Mouse (Mus musculus) heart, postnatal 10 days (tissue): ENCODE data around the gene Rtl9. TPM values are rescaled to one million over a fixed set of nuclear protein-coding genes. Genes with fewer than 3 reads are reported as not detected.
A peak's percentile ranks its signal among the peaks of the same experiment; 100 is the strongest.

ENCODE experiments used
- DNase-seq, 2 experiments: peaks; one replicate each; pipeline ENCODE4 v3.0.0; 2021
- intact Hi-C: fragments of 180-260 bp; cut with DNase I; formaldehyde crosslinking; loops from one replicate; pipeline ENCODE4 v1.15.1; 2025
- total RNA-seq, 2 experiments: library from RNA; stranded (reverse); gene quantifications; 2 replicates each; pipeline ENCODE4 v1.2.3; 2021

The Rtl9 gene
- 1 to 10 TPM in 1 of 2 experiments, under 1 TPM in 1; 0.79 to 1.9 TPM for total RNA-seq

DNA sequence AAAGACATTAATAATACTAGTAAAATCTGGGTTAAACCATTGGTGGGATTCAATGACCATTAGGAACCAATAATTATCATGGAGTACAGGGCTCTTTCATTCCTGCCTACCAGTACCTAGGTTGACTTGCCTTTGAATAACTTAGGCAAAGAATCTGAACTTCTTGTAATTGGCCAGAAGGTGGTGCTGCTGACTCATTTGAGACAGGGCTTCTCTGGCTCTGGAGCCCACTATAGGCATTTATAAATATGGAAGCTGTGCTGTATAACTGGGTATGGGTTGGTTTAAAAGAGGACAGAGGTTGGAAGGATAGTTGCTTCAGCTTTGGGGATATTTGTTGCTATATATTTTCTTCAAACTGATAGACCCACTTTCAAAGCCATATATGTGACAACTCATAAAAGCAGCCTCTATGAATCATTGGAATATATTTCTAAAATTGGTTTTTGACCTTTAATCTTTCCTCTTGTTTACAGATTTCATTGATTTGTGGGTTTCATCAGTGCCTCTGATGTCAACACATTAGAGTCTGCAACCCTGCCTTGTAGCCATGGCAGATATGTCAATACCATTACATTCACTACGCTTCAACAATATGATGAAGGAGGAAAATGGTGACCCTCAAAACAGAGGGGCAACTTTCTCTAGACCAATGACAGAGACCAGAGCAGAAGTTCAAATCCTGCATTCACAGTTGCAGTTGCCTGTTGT, at the start of gene Rtl9:
Gene Rtl9 (plus strand): TSS at position 551 of the 711 bp plus-strand sequence.
- intact Hi-C loops = loop anchor here (2.0 to 5.0 kb wide), 2 partner anchors 346 to 568 kb away; no protein-coding TSS in a partner anchor
- DNase-seq = peak; percentile 28 to 37

DNA sequence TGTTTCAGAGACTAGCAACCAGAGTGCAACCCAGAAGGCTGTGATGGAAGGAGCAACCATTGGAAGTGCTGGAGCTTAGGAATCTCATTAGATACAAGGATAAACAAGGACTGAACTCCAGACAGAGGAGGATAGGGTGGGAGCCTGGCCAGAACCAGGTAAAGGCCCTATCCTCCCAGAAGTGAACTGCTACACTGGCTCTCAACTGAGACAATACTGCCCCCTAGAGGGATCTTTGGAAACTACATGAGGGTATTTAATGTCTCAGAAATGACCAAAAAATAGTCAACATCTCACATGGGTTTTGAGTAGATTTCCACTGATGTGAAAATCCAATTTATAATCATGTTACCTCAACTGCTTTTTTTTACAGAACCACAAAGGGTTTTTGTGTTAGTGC, 47.9 kb upstream of the Rtl9 start:
- DNase-seq = peak; percentile 48 to 75
- intact Hi-C loops = loop anchor here (1.0 to 10.0 kb wide), 4 partner anchors 83 to 677 kb away; no protein-coding TSS in a partner anchor

DNA sequence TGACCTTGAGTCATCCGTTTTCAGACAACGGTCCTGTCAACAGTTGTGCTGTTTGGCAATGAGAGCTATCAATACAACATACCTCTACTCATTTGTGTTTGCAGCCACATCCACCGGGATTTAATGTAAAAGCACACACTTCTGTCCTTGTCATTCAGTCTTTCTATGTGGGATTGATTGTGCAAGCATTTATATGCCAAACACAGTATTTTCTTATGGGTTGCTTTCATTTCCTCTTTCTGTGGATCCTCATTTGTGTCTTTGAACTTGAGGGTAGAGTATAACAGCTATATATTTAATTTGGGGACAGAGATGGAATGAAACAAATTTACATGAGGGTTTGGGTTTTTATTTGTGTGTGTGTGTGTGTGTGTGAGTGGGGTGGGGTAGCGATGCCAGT, 47.5 kb upstream of the Rtl9 start:
- intact Hi-C loops = loop anchor here (1.0 to 10.0 kb wide), 4 partner anchors 83 to 677 kb away; no protein-coding TSS in a partner anchor
- DNase-seq = no peak

DNA sequence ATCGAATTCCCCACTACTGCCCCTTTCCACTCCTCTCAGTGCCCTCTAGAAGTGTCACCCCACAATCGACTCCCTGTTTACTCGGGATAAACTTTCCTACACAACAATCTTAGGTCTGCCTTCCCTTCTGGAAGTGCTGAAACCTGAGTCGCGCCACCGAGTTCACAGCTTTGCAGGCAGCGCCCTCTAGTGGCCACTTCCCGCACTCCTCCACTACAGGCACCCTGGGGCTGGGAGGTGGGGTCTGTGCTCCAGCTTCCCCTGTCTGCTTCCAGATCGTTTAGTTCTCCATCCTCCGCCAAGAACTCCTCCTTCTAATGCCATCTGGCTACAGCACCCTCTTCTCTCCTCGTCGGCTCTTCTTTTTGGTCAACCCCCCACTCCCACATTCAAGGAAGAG, 40.6 kb upstream of the Rtl9 start:
- peak; percentile 80 to 85 for DNase-seq
- intact Hi-C loops = loop anchor here (2.0 to 10.0 kb wide), 3 partner anchors 240 to 684 kb away; no protein-coding TSS in a partner anchor

DNA sequence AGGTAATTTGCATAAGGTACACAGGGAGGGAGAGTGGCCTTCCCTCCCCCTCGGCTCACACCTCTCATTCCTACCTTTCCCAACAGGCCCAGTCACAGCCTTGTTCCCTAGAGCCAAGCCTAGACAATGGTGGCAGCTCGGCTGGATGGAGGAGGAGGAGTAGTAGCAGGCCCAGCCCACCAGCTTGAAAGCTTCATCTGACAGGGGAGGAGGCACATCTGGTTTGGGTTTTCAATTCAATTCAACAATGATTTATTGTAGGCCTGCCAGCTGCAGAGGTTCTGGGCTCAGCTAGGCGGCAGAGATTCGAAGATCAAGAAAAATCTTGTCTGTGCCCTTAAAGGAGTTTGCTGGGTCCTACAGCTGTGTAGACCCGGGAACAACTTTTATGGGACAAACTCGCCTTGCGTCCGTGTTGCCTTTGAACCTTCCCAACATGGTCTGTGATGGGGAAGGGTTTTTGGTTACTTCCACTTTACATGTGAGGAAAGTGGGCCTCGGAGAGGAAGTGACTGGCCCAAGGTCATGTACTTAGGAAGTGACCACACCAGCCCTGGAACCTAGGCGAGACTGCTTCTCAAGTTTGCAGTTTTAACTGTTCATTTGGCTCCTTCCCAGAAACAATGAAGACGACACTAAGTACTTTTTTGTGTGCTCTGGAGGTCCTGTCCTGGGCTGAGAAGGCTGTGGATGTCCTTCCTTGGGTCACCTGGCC, 36.6 kb upstream of the Rtl9 start:
- intact Hi-C loops = no loop called here
- DNase-seq = peak in 1 of 2 experiments; percentile 47

DNA sequence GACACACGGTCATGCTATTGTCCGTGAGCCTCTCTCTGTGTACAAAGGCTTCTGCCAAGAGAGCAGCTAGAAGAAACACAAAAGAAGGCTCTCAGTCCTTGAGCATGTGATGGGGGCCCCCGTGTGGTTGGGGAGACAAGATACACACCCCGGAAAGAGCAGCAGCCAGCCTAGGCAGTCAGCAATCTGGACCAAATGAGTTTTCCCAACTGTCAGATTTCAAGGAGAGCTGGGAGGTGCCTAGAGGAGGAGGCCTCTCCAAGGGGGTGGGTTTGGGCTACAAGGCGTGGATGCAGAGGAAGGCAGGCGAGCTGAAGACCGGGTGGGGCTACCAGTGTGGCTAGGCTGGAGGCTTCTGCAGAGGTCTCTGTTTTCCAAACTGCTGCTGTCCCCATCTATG, 35.6 kb upstream of the Rtl9 start:
- peak in 1 of 2 experiments; percentile 40 for DNase-seq
- intact Hi-C loops = no loop called here

DNA sequence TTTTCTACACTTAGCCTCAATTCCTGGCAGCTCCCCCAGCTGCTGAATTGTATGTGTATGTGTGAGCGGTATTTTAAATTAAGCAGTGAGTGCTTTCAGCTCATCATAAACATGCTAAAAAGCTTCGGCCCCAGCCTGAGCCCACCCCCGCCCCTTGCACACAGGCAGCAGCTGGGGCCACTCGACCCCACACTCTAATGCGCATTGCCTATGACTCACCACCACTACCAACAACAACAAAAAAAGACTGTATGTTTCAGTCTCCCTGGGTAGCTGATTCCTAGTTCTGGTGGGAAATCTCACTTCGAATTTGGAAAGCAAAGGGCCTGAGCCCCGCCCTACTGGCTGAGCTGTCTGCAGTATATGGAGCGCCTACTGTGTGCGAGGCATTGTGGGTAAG, 35.1 kb upstream of the Rtl9 start:
- intact Hi-C loops = no loop called here
- DNase-seq = no peak

DNA sequence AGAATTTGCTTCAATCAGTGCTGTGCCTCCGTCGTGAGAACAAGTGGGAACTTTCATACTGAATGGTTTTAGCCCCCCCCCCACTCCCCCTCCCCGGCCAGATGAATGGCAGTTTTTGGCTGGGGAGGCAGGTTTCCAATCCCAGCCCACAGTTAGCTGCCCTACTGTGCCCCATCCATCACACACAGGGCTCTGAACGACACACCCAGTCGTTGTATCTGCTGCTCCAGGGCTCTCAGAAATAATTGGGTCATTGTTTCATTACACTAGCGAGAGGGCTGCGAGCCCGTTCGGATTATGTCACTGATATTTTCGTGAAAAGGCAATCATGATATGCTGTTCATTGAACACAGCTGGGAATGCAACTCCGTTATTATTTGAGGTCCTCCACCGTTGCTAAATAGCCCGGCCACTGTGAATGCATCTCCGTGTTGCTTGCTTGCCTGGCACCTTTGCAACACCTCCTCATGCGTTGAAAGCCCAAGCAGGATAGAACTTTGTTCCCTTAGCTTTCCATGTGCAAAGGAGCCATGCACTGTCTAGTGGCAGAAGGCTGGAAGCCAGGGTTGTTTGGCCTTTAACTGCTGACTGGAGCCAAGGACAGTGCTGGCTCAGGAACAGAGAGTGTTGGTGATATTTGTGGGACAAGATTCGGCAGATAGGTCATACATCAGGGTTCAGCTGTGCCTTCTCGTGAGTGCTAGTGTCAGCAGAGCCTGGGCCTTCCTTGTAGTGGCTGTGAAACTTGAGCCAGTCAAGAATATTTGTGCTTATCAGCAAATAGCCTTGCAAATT, 32.9 kb upstream of the Rtl9 start:
- DNase-seq = peak in 1 of 2 experiments; percentile 26

DNA sequence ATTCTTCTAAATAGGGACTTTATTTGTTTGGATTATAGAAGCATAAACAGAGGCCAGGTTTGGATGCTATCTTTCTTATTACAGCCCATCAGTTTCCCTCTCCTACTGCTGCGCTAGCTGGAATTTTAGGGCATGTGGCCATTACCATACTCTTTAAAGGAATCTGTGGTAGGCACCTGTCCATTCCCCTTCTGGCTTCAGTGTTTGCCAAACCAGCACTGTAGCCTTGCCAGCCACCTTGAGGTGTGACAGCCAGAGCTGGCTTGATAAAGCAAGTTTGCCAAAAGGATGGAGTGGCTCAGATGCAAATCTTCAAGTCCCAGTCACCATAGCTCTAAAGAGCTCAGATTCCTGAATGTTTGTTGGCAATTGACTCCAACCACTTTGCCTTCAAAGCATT, 32.3 kb upstream of the Rtl9 start:
- DNase-seq = no peak
- intact Hi-C loops = no loop called here

More for the DNA sequence above, 32.9 kb upstream of the Rtl9 start:
- intact Hi-C loops = no loop called here

DNA sequence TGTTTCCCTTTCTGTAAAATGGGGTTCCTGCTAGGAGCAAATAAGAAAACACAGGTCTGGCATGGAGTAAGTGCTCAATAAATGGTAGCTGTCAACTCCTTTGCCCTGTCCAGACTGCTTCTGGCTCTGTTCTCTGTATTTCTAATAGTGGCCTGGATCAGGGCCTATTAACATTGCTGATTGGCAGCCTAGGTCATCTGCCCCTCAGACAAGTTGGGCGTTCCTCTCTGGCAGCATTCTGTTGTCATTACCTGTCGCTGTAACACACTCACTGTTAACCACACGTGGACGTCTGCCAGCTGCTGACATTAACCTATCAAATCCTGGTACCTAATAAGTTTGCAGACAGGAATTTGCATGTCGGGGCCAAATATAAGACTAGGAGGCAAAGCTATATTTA, 31.8 kb upstream of the Rtl9 start:
- DNase-seq = no peak
- intact Hi-C loops = no loop called here

DNA sequence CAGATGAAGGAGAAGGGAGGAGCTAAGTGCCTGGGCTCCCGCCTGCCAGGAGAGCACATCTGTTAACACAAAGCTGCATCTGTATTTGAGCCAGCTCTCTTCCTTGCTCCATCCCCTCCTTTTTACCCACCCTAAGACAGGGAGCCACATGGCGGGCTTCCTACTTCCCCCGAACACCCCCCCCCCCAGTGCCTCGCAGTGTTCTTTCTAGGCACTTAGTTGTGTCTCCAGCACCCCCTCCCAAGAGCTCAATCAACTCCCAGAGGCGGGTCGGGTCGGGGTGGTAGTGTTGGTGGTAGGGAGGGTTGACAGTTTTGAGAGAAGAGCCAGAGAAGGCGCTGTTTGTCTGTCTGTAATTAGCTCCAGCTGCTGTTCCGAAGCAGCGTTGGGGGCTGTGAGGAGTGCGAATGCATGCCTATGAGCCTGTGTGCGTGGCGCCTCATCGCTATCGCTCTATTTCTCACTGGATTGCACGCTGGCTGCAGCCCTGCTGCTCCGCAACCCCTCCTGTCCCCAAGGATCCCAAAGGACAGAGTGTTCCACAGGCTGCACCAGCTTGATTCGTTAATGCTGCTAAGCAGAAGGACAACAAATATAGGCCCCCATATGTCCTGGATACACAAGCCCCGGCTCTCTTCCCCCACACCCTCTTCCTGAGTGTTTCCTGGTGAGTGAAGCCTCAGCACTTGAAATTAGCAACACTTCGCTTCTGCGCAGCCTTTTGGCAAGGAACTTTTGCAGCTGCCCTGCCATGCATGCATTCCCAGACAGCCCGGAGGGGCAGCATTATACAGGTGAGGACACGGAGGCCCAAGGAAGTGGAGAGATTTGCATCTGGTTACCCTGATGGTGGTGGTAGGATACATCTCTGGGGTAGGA, 18.7 kb upstream of the Rtl9 start:
- peak; percentile 35 to 40 for DNase-seq
- intact Hi-C loops = no loop called here

DNA sequence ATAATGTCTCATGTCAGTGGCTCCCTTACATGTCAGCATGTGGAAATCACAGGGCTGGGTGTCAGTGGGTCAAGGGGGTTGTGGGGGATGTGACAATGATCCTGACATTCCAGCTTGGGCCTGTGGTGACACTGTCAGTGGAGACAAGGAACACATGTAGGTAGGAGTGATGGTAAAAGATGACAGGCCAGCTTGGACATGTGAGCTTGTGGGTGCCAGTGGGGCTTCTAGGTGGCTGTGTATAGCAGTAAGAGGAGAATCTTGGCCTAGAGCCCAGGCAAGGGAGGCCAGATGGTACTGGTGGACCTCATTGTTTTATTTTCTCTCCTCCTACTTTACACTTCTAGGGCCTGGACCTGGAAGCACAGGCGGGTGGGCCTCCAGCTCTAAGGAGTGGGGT, 16.7 kb upstream of the Rtl9 start:
- no peak for DNase-seq
- intact Hi-C loops = no loop called here

DNA sequence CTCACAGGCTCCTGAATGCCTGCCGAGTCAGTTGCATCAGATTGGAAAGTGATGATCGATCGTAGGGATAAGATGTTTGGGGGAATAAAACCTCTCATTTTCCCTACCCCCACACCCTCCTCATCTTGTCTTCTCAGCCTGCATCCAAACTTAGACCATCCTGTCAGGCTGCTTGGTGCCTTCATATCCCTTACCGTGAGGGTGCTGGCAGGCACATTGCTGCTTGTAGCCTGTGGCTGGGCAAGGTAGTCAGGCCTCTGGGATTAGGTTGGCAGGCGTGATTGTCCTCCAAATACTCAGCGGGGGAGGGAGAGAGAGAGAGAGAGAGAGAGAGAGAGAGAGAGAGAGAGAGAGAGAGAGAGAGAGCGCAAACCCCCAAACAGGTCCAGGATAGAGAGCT, 11.2 kb upstream of the Rtl9 start:
- no peak for DNase-seq
- intact Hi-C loops = no loop called here

DNA sequence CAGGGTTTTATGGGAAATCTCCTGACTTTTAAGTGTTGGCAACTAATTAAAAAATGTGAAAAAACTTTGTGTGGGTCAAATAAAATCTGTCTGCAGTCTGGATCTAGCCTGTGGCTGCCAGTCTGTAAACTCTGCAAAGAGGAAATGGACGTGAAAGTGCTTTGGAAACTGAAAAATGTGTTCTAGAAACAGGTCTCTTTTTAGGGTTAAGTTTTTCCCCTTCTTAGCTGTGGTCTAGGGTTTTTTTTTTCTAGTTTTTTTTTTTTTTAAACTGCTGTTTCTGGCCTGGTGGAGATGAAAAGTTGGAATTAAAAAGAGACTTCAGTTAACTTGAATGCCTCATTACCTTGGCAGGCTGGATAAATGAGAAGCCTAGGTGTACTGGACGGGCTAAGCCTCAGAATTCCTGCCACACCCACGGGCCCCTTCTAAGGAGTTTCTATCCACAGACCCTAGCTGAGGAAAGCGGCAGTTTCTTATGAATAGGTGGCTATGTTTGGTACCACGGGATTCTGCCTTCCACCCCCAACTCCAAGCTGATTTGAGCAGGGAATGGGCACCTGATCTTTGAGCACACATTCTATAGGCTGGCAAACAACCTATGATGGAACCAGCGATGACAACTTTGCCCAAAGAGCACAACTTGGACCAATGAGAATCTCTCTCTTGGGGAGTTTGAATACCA, 8.3 kb upstream of the Rtl9 start:
- intact Hi-C loops = no loop called here
- DNase-seq = no peak

DNA sequence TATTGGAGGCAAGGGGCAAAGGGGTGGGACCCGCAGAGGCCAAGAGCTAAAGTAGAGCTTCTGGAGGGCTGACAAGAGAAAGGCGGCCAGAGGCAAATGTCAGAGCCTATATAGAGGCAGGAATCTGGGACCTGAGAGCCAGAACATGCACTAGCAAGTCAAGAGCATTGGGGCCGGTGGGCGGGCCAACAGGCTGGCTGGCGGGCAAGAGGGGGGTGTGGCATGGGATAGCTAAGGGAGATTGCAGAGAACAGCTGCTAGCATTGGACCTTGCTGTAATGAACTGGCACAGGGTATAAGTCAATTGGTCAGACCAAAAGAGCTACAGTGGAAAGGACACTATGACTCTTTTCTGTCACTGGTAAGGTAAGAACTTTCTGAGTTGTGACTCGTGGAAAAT, 1.8 kb upstream of the Rtl9 start:
- DNase-seq = peak in 1 of 2 experiments; percentile 12
- intact Hi-C loops = loop anchor here (5.0 kb wide), 1 partner anchor 570 kb away; no protein-coding TSS in a partner anchor

DNA sequence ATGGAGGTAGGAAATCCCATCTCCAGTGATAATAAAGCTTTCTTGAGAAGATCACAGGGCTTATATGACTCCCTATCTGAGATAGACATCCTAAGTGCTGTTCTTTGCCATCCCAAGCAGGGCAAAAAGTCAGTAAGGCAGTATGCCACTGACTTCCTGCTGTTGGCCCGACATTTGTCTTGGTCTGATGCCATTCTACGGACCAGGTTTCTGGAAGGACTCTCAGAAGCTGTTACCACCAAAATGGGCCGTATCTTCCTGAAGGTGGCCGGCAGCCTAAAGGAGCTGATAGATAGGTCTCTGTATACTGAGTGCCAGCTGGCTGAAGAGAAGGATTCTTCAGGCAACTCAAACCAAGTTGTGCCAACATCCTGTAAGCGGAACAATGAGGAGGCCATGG, 3.8 kb downstream of the Rtl9 start:
- no peak for DNase-seq
- intact Hi-C loops = no loop called here

DNA sequence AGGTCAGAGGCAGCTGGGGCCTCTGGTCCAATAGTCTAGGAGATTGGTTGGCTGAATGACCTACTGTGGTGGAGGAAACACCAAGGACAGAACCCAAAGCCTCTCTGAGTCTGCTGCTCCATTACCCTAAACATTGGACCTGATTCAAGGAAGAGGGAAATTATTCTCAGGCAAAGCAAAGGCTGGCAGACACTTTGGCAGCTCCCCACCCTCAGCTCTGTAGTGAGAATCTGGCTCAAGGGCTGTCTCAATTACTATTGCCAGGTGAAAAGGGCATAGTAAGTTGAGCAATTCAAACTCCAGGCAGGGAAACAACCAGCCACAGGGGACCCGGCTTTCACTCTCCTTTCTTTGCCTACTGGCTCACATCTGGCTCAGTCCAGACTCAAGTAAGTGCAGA, 6.5 kb downstream of the Rtl9 start:
- intact Hi-C loops = no loop called here
- no peak for DNase-seq

DNA sequence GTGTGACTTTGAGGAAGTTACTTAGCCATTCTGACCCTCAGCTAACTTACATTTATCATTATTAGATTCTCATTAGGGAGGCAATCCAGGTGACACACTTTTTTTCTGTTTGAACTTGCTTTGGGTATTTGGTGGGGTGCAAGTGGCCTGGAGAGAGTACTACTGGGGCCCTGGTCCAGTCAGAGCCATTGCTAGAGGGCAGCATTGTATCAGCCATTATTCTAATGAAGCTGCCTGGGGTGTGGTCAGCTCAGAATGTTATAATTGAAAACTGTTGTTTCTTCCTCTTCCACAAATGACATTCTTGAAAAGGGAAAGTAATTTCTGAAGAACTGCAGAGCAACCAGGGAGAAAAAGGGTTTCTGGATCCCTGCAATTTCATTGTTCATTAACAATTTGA, 13.2 kb downstream of the Rtl9 start:
- intact Hi-C loops = no loop called here
- DNase-seq = peak in 1 of 2 experiments; percentile 9
